Mouse (Mus musculus) erythroblast, embryonic 14.5 days (primary cell): ENCODE measurements around the gene Hexim2. TPM values are rescaled to one million over a fixed set of nuclear protein-coding genes. Genes with fewer than 3 reads are reported as not detected.

Source experiments
- H3K27me3 ChIP-seq: 2 replicates; pipeline ENCODE4 v1.6.1; 2012; ENCODE audit warnings: inconsistent platforms; ENCODE audit not compliant: control insufficient read depth
- H3K36me3 ChIP-seq: 2 replicates; pipeline ENCODE4 v1.6.1; 2012; ENCODE audit warnings: mild to moderate bottlenecking, inconsistent platforms; ENCODE audit not compliant: control insufficient read depth
- H3K4me1 ChIP-seq: 2 replicates; pipeline ENCODE4 v1.6.1; 2012; ENCODE audit warnings: inconsistent platforms; ENCODE audit not compliant: control insufficient read depth
- H3K4me3 ChIP-seq: replicated peaks from 2 replicates; pipeline ENCODE3; 2012; ENCODE audit warnings: moderate library complexity, mild to moderate bottlenecking, inconsistent platforms
- H3K9me3 ChIP-seq: 2 replicates; pipeline ENCODE4 v1.6.1; 2012; ENCODE audit warnings: low read length, inconsistent platforms, mixed read lengths; ENCODE audit not compliant: control insufficient read depth
- GATA1 ChIP-seq: IDR thresholded peaks from 2 replicates; pipeline ENCODE4 v1.6.1; 2012; ENCODE audit warnings: low read length, inconsistent platforms, mixed read lengths
- TAL1 ChIP-seq: IDR thresholded peaks from 3 replicates; pipeline ENCODE4 v1.6.1; 2012; ENCODE audit warnings: low read length, inconsistent platforms, mixed read lengths
- polyA plus RNA-seq: library from polyadenylated mRNA; stranded (reverse); fragments of >175 nt; gene quantifications from 2 replicates; pipeline ENCODE4 v1.2.3, GENCODE M21; 2012

Gene Hexim2
- 2.5 and 3.4 TPM in 2 replicates for polyA plus RNA-seq

GRCm38 (mm10) chr11:103131701-103132575 lies at the start of gene Hexim2:
Gene Hexim2 (plus strand): TSS chr11:103132429.
- Histone ChIP-seq H3K4me3 (peak within 1 kb of the TSS; percentile 79), H3K27me3 (no peaks in the 10 kb centered on the region), H3K9me3 (no peaks in the 10 kb centered on the region), H3K4me1 (peaks cover 58% of the 10 kb centered on the region), H3K36me3 (peaks cover 32% of the 10 kb centered on the region)
- TF ChIP-seq GATA1: no peak
- TF ChIP-seq TAL1: no peak

- Histone ChIP-seq H3K4me3 (no peak overlapping the region), H3K36me3 (no peaks in the 10 kb centered on the region), H3K4me1 (no peaks in the 10 kb centered on the region), H3K9me3 (no peaks in the 10 kb centered on the region), H3K27me3 (peaks cover 22% of the 10 kb centered on the region)
- TF ChIP-seq GATA1: no peak
- TF ChIP-seq TAL1: no peak
Measured at GRCm38 (mm10) chr11:103093306-103093705, 38.9 kb upstream of the Hexim2 start.

DNA sequence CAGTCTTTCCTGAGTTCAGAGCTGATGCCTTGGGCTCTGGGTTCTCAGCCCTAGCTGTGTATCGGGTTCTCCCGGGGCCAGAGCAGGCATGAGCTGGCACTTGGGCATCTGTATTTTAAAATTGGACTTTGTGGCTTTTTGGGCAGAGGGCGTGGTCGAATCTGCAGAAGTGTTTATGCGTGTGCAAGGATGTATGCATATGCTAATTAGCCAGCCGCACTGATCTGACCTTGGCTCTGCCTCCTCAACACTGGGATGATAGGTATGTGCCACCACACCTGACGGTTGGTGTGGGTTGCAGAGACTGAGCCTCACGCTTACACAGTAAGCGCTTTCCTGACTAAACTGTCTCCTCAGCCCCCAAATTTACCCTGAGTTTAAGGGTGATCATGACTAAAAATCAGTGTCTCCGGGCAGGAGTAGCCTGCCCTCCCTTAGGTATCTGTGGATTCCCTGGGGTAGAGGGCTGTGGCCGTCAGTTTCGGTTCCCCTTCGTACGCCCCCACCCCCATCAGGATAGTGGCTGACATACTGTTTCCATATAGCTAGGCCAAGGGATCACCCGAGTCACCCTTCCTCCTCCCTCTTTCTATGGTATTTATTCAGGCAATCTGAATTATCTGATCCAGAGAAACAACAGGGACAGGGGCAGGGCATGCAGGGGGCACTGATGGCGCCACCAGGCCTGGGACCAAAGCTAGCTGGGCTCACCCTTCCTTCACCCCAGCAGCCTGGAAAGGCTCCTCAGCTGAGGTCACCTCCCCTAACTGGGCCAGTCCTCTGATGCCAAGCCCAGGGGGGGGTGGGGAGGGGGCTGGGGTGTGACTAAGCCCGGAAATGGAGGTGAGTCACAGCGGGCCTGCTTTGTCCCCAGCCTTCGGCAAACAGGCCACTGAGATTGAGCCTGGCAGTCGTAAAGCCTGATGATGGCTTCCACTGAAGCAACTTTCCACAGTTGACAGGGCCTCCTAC lies 38.1 kb upstream of the Hexim2 start:
- H3K36me3 ChIP-seq: no peaks in the 10 kb centered on the region
- H3K27me3 ChIP-seq: peaks cover 30% of the 10 kb centered on the region
- TF ChIP-seq TAL1 (no peak), GATA1 (no peak)
- H3K9me3 ChIP-seq: no peaks in the 10 kb centered on the region
- no peak overlapping the region for H3K4me3 ChIP-seq
- no peaks in the 10 kb centered on the region for H3K4me1 ChIP-seq

DNA sequence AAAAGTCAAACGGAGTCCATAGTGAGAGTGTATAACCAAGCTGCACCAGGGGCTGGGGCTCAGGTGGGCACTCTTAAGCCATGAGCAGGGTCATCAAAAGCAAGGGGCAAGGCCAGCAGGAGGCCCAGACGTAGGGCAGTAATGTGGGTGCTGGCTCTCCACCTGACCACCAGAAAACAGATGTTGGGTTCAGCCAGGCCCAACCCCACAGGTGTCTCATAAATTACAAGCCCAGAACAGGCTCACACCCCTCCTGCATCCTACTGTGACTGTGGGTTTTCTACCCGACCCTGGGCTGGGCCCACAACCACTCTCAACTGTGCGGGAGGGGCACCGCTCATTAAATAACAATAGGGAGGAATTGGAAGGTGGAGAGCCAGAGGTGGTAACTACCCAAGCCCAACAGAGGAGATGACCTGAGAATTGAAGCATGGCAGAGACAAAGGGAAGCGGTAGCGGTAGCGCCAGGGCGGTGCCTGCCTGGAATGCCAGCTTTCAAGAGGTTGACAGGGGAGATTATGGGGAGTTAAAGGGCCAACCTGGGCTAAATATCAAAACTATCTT lies 37.0 kb upstream of the Hexim2 start:
- H3K4me1 ChIP-seq: no peaks in the 10 kb centered on the region
- no peaks in the 10 kb centered on the region for H3K9me3 ChIP-seq
- H3K4me3 ChIP-seq: no peak overlapping the region
- TF ChIP-seq GATA1: no peak
- peaks cover 41% of the 10 kb centered on the region for H3K27me3 ChIP-seq
- no peaks in the 10 kb centered on the region for H3K36me3 ChIP-seq

DNA sequence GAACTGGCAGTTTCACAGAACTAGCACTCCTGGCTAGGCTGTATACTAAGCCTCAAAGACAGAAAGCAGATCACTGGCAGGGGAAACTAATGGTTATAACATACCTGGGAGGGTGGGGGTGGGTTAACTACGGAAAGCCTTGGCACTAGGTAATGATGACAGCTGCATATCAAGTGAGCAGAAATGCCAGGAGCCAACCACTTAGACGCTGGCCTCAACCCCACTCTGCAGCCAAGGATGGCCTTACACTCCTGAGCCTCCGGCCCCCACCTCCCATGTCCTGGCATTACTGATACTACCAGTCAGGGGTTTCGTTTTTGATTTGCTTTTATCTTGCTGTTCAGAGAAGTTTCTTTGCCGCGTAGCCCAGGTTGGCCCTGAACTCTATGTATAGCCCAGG lies 36.4 kb upstream of the Hexim2 start:
- peaks cover 47% of the 10 kb centered on the region for H3K27me3 ChIP-seq

GRCm38 (mm10) chr11:103096979-103097894 lies 35.0 kb upstream of the Hexim2 start:
- no peaks in the 10 kb centered on the region for H3K36me3 ChIP-seq
- peaks cover 5% of the 10 kb centered on the region; the same call in 1 of the 2 replicates for H3K9me3 ChIP-seq
- TF ChIP-seq GATA1 (no peak), TAL1 (no peak)
- peaks cover 61% of the 10 kb centered on the region for H3K27me3 ChIP-seq
- peaks cover 15% of the 10 kb centered on the region for H3K4me1 ChIP-seq
- H3K4me3 ChIP-seq: no peak overlapping the region

More for the DNA sequence above, 36.4 kb upstream of the Hexim2 start:
- no peaks in the 10 kb centered on the region for H3K9me3 ChIP-seq
- H3K4me3 ChIP-seq: no peak overlapping the region
- no peak for TF ChIP-seq TAL1
- no peak for TF ChIP-seq GATA1
- no peaks in the 10 kb centered on the region for H3K36me3 ChIP-seq
- H3K4me1 ChIP-seq: peaks cover under 1% of the 10 kb centered on the region; the same call in 1 of the 2 replicates

- peaks cover 2% of the 10 kb centered on the region; the same call in 1 of the 2 replicates for H3K36me3 ChIP-seq
- peaks cover 26% of the 10 kb centered on the region for H3K4me1 ChIP-seq
- H3K4me3 ChIP-seq: no peak overlapping the region
- peaks cover 65% of the 10 kb centered on the region for H3K27me3 ChIP-seq
- no peak for TF ChIP-seq GATA1
- no peak for TF ChIP-seq TAL1
- H3K9me3 ChIP-seq: peaks cover 5% of the 10 kb centered on the region; the same call in 1 of the 2 replicates
Measured at GRCm38 (mm10) chr11:103098531-103099190, 33.6 kb upstream of the Hexim2 start.
